Mouse (Mus musculus): ENCODE measurements around the gene Rpl6.
"Not testable (repeated sequence)": the region's sequence is repeated elsewhere in the genome, so short reads cannot be mapped to it uniquely, and the experiment has no call there.

Rpl6 gene

GRCm38 (mm10) chr5:121226845-121227244 is 22.6 kb downstream of the Rpl6 start:
- DNase-seq: no peak

- not testable (repeated sequence) for DNase-seq
Observed at GRCm38 (mm10) chr5:121227330-121227729, 23.0 kb downstream of the Rpl6 start.

- DNase-seq: no peak
Observed at GRCm38 (mm10) chr5:121229182-121229581, 24.9 kb downstream of the Rpl6 start.

GRCm38 (mm10) chr5:121230811-121231210 is 26.5 kb downstream of the Rpl6 start:
- DNase-seq: no peak

GRCm38 (mm10) chr5:121232789-121233188 is 28.5 kb downstream of the Rpl6 start:
- DNase-seq: no peak

- no peak for DNase-seq
Observed at GRCm38 (mm10) chr5:121233726-121234125, 29.4 kb downstream of the Rpl6 start.

GRCm38 (mm10) chr5:121236171-121236570 is 31.9 kb downstream of the Rpl6 start:
- DNase-seq: no peak

GRCm38 (mm10) chr5:121238208-121238607 is 33.9 kb downstream of the Rpl6 start:
- no peak for DNase-seq

- DNase-seq: no peak
Observed at GRCm38 (mm10) chr5:121239846-121240245, 35.6 kb downstream of the Rpl6 start.

- DNase-seq: no peak
Observed at GRCm38 (mm10) chr5:121241182-121241581, 36.9 kb downstream of the Rpl6 start.

GRCm38 (mm10) chr5:121242261-121242660 is 38.0 kb downstream of the Rpl6 start:
- DNase-seq: no peak

GRCm38 (mm10) chr5:121242701-121243100 is 38.4 kb downstream of the Rpl6 start:
- no peak for DNase-seq

GRCm38 (mm10) chr5:121243676-121244364 is 39.5 kb downstream of the Rpl6 start:
- no peak for DNase-seq

GRCm38 (mm10) chr5:121244365-121244731 is 40.1 kb downstream of the Rpl6 start:
- no peak for DNase-seq

- no peak for DNase-seq
Observed at GRCm38 (mm10) chr5:121245201-121245600, 40.9 kb downstream of the Rpl6 start.

GRCm38 (mm10) chr5:121248766-121249394 is 44.6 kb downstream of the Rpl6 start:
- no peak for DNase-seq

GRCm38 (mm10) chr5:121249693-121250092 is 45.4 kb downstream of the Rpl6 start:
- no peak for DNase-seq

- DNase-seq: peak; percentile 27 to 33
Observed at GRCm38 (mm10) chr5:121251813-121252212, 47.5 kb downstream of the Rpl6 start.

GRCm38 (mm10) chr5:121253816-121254497 is 49.7 kb downstream of the Rpl6 start:
- DNase-seq: no peak

GRCm38 (mm10) chr5:121254977-121255376 is 50.7 kb downstream of the Rpl6 start:
- no peak for DNase-seq

All from kidney, adult 8-10 months (tissue).